Mouse (Mus musculus) kidney, postnatal 0 days (tissue): ENCODE results near the gene Mcam. TPM values are rescaled to one million over a fixed set of nuclear protein-coding genes. Genes with fewer than 3 reads are reported as not detected.
A peak's percentile ranks its signal among the peaks of the same experiment; 100 is the strongest.
"Not testable (repeated sequence)": the region's sequence is repeated elsewhere in the genome, so short reads cannot be mapped to it uniquely, and the experiment has no call there.

Experiments
- ATAC-seq: fragments of 200-750 bp; cut with Nextera tagmentation; replicated peaks from 2 replicates; pipeline ENCODE4 v1.8.0; 2017; ENCODE audit warnings: low read depth, moderate number of reproducible peaks, moderate TSS enrichment, moderate library complexity; ENCODE audit not compliant: low FRiP score
- DNase-seq: peaks from one replicate; pipeline ENCODE4 v3.0.0-alpha.2; 2016; ENCODE audit warnings: low spot score
- H3K27ac ChIP-seq: fragments of 300-500 bp; sonication (generic); 2 replicates; pipeline ENCODE4 v1.5.1; 2014; ENCODE audit warnings: mild to moderate bottlenecking
- H3K27me3 ChIP-seq: fragments of 300-500 bp; sonication (generic); 2 replicates; pipeline ENCODE4 v1.6.1; 2014; ENCODE audit warnings: low read length, mixed read lengths; ENCODE audit not compliant: insufficient read depth
- H3K36me3 ChIP-seq: fragments of 300-500 bp; sonication (generic); 2 replicates; pipeline ENCODE4 v1.6.1; 2014; ENCODE audit warnings: low read length, mixed read lengths; ENCODE audit not compliant: insufficient read depth
- H3K4me1 ChIP-seq: fragments of 300-500 bp; sonication (generic); replicated peaks from 2 replicates; pipeline ENCODE4 v1.6.1; 2014; ENCODE audit warnings: antibody characterized with exemption, low read length, mixed read lengths; ENCODE audit not compliant: insufficient read depth
- H3K4me2 ChIP-seq: fragments of 300-500 bp; sonication (generic); 2 replicates; pipeline ENCODE4 v1.6.1; 2014; ENCODE audit warnings: mild to moderate bottlenecking, low read length, moderate library complexity, mixed read lengths
- H3K4me3 ChIP-seq: fragments of 300-500 bp; sonication (generic); replicated peaks from 2 replicates; pipeline ENCODE4 v1.5.1; 2014; ENCODE audit warnings: low read depth, low read length
- H3K9ac ChIP-seq: fragments of 300-500 bp; sonication (generic); 2 replicates; pipeline ENCODE4 v1.6.1; 2014; ENCODE audit warnings: low read depth, low read length
- H3K9me3 ChIP-seq: fragments of 300-500 bp; sonication (generic); replicated peaks from 2 replicates; pipeline ENCODE4 v1.6.1; 2016; ENCODE audit warnings: low read length, inconsistent platforms, mixed read lengths
- CTCF ChIP-seq: IDR thresholded peaks from 2 replicates; pipeline ENCODE4 v1.5.1; 2016; ENCODE audit warnings: antibody characterized with exemption, low read depth, mild to moderate bottlenecking, moderate library complexity
- WGBS: fragments of 180-500 bp; shearing (Covaris S2); extraction: QIAGEN DNeasy Blood & Tissue Kit; methylation state at CpG from one replicate; pipeline ENCODE4 v1.1.7; 2014; 5-methylcytosine and 5-hydroxymethylcytosine counted together
- polyA plus RNA-seq: library from polyadenylated mRNA; unstranded; fragments of >200 nt; fragmentation: Nextera tagmentation; extraction: Ambion mirVana; gene quantifications from 2 replicates; pipeline ENCODE4 v1.2.1, GENCODE M21; 2015

The Mcam gene
- polyA plus RNA-seq, 1 experiment from 2014 or later = 46.3 TPM

DNA sequence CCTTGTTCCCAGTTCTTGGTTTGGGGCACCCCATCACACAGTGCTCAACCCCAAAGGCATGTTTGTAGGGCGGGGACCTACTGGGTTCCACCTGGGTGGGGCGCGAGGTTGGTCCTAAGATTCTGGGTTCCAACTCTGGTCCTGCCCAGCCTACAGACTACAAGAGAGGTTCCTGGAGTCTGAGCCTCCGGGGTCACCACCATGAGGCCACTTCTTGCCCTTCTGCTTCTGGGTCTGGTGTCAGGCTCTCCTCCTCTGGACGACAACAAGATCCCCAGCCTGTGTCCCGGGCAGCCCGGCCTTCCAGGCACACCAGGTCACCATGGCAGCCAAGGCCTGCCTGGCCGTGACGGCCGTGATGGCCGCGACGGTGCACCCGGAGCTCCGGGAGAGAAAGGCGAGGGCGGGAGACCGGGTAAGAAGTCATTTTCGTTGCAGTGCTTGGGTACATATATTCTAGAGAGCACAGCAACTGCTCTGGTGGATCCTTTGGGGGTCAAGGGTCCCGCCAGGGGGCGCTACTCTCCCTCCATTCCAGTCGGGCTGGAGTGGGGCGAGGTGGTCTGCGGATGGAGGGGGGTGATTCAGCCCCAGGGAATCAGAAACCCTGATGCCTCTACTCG lies 26.6 kb upstream of the Mcam start:
- TF ChIP-seq CTCF = peak; percentile 57
- Histone ChIP-seq H3K4me3 (0 out of 2 replicates have a peak overlapping the region, but pooled peaks have one; percentile 0), H3K9me3 (no peaks in the 10 kb centered on the region), H3K4me1 (peaks cover 45% of the 10 kb centered on the region), H3K27me3 (no peaks in the 10 kb centered on the region), H3K9ac (0 out of 2 replicates have a peak overlapping the region, but pooled peaks have one; percentile 31), H3K4me2 (peak overlapping the region; percentile 45), H3K36me3 (no peaks in the 10 kb centered on the region), H3K27ac (peak overlapping the region; percentile 63)
- DNase-seq (no peak), ATAC-seq (peak; percentile 14; the same call in 1 of the 2 replicates)
- WGBS = 29% methylated on average over 25 of the region's 25 CpGs

DNA sequence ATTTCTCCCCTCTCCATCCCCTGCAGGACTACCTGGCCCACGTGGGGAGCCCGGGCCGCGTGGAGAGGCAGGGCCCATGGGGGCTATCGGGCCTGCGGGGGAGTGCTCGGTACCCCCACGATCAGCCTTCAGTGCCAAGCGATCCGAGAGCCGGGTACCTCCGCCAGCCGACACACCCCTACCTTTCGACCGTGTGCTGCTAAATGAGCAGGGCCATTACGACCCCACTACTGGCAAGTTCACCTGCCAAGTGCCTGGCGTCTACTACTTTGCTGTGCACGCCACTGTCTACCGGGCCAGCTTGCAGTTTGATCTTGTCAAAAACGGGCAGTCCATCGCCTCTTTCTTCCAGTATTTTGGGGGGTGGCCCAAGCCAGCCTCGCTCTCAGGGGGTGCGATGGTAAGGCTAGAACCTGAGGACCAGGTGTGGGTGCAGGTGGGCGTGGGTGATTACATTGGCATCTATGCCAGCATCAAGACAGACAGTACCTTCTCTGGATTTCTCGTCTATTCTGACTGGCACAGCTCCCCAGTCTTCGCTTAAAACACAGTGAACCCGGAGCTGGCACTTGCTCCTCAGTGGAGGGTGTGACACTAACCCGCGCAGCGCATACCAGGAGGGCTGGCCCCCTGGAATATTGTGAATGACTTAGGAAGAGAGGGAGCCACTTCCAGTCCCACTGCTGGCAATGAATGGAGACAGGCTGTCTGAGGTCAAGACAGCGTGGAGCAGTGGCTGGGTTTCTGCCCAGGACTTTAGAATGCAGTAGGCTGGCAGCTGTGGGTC lies 25.8 kb upstream of the Mcam start:
- Histone ChIP-seq H3K27me3 (no peaks in the 10 kb centered on the region), H3K9me3 (no peaks in the 10 kb centered on the region), H3K4me1 (peaks cover 45% of the 10 kb centered on the region), H3K9ac (0 out of 2 replicates have a peak overlapping the region, but pooled peaks have one; percentile 31), H3K36me3 (no peaks in the 10 kb centered on the region), H3K4me2 (peak overlapping the region; percentile 45), H3K27ac (no peak overlapping the region; the same call in 1 of the 2 replicates), H3K4me3 (no peak overlapping the region)
- TF ChIP-seq CTCF = no peak
- no peak for ATAC-seq
- 70% methylated on average over 31 of the region's 31 CpGs for WGBS
- no peak for DNase-seq

DNA sequence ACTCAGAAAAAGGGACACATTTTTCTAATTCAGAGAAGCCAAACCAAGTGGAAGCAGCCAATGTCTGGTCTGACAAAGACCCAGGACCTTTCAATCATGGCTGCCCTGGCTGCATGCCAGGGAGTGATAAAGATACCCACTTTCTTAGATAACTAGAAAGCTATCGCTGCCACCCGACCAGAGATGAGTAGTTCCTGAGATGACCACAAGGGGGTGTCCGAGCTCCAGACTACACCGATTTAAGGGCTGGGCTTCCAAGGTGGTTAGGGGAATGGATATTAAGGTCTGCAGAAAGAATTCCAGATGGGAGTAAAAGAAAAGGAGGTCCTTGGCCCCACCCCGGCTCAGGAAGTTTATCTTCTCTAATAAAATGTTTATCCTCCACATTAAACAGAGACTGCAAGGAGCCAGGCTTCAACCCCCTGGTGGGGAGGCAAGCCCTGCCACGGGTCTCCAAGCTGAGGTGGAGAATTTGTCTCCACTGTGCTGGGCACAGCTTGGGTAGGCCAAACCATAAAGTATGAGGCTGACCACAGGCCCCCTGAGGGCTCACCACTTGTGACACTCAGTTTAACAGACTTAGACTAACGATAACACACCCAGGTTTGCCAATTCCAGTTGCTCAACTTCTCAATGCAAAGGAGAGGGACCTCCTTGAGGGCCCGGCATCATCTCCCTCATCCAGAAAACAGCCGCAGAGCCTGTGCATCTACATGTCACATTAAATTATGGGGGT lies 24.7 kb upstream of the Mcam start:
- WGBS = 16% methylated on average over 9 of the region's 9 CpGs
- ATAC-seq (no peak), DNase-seq (peak; percentile 84)
- no peaks in the 10 kb centered on the region for H3K36me3 ChIP-seq
- peaks cover 45% of the 10 kb centered on the region for H3K4me1 ChIP-seq
- 0 out of 2 replicates have a peak overlapping the region, but pooled peaks have one; percentile 13 for H3K9ac ChIP-seq
- peak; percentile 87 for TF ChIP-seq CTCF
- no peaks in the 10 kb centered on the region for H3K9me3 ChIP-seq
- H3K27ac ChIP-seq = peak overlapping the region; percentile 13; the same call in 1 of the 2 replicates
- no peak overlapping the region for H3K4me3 ChIP-seq
- peak overlapping the region; percentile 41 for H3K4me2 ChIP-seq
- H3K27me3 ChIP-seq = no peaks in the 10 kb centered on the region

- not testable (repeated sequence) for H3K27ac ChIP-seq, H3K4me3 ChIP-seq, H3K9me3 ChIP-seq, DNase-seq, H3K27me3 ChIP-seq, H3K9ac ChIP-seq, H3K36me3 ChIP-seq, ATAC-seq
- 57% methylated on average over 10 of the region's 12 CpGs for WGBS
- peaks cover 36% of the 10 kb centered on the region for H3K4me1 ChIP-seq
- H3K4me2 ChIP-seq = peak overlapping the region; percentile 54; the same call in 1 of the 2 replicates
Measured at GRCm38 (mm10) chr9:44111909-44112308, 22.4 kb upstream of the Mcam start.

DNA sequence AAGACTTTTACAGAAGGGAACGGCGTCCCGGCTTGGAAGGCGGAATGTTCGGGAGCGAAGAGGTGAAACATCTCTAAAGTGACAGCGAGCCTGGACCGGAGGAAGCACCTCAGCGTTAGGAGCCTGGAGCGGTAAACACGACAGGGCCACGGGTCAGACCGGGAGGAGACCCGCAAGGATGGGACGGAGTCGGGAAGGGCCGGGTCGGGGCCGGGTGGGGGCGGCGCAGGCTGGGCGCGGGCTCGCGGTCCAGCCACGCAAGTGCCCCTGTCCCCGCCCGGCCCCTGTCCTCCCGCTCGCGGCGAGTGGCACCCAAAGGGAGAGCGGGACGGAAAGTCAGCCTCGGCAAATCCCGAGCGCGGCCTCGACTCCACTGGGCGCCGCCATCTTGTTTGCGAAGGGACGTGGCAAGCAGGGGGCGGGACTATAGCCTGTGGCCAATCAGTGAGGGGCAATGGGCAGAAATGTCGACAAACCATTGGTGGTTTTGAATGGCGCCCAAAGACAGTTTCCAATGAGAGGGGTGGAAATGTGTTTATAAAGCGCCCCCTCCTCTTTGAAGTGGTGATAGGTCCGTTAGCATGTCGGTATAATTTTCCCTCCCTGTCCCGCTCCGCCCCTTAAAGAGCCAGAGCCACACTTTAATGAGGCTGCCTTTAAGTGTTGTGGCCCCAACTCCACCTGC lies 21.0 kb upstream of the Mcam start, which contains the start of the genes Gm49380 and Rnf26:
Gm49380 (minus strand) TSS at position 396 of the 685 bp plus-strand sequence.
Rnf26 (minus strand) TSS at position 413 of the 685 bp plus-strand sequence.
- peak; percentile 94 for ATAC-seq
- no peaks in the 10 kb centered on the region for H3K27me3 ChIP-seq
- peak; percentile 100 for DNase-seq
- peaks cover 23% of the 10 kb centered on the region for H3K4me1 ChIP-seq
- peak within 1 kb of the TSS; percentile 62 for H3K4me3 ChIP-seq
- no peaks in the 10 kb centered on the region for H3K36me3 ChIP-seq
- H3K4me2 ChIP-seq = peak within 1 kb of the TSS; percentile 54
- WGBS = under 1% methylated on average over 50 of the region's 51 CpGs
- TF ChIP-seq CTCF = no peak
- no peak within 1 kb of the TSS for H3K27ac ChIP-seq
- no peaks in the 10 kb centered on the region for H3K9me3 ChIP-seq
- H3K9ac ChIP-seq = peak within 1 kb of the TSS; percentile 74
